Mouse (Mus musculus) layer of hippocampus, postnatal 14 days (tissue): Measurements from ENCODE around the gene Fgf10. TPM values are rescaled to one million over a fixed set of nuclear protein-coding genes. Genes with fewer than 3 reads are reported as not detected.

Experiments used
- DNase-seq, 2 experiments: peaks; one replicate each; pipeline ENCODE4 v3.0.0; 2021 to 2022; ENCODE audit warnings: low spot score in 2 of 2, mixed read lengths in 1 of 2
- total RNA-seq, 2 experiments: library from RNA; stranded (reverse); gene quantifications; 2 replicates each; pipeline ENCODE4 v1.2.3; 2021

The Fgf10 gene
- total RNA-seq, 2 experiments from 2014 or later, result 10.3 to 11.7 TPM

- no peak for DNase-seq
These were observed 46.7 kb downstream of the Fgf10 start for GRCm38 (mm10) chr13:118716265-118716664.

GRCm38 (mm10) chr13:118716726-118717125 is 47.1 kb downstream of the Fgf10 start:
- no peak for DNase-seq

GRCm38 (mm10) chr13:118718396-118718795 is 48.8 kb downstream of the Fgf10 start:
- DNase-seq, result no peak

- DNase-seq, result no peak
These were observed 52.1 kb downstream of the Fgf10 start for GRCm38 (mm10) chr13:118721668-118722067.

GRCm38 (mm10) chr13:118731850-118732552 is 62.4 kb downstream of the Fgf10 start:
- peak in 1 of 2 experiments; percentile 9 for DNase-seq

- DNase-seq, result no peak
These were observed 70.3 kb downstream of the Fgf10 start for GRCm38 (mm10) chr13:118739854-118740411.

GRCm38 (mm10) chr13:118742788-118743187 is 73.2 kb downstream of the Fgf10 start:
- DNase-seq, result no peak

- DNase-seq, result no peak
These were observed 75.2 kb downstream of the Fgf10 start for GRCm38 (mm10) chr13:118744806-118745205.

- no peak for DNase-seq
These were observed 76.8 kb downstream of the Fgf10 start for GRCm38 (mm10) chr13:118746427-118746826.

- no peak for DNase-seq
These were observed 84.4 kb downstream of the Fgf10 start for GRCm38 (mm10) chr13:118754024-118754423.

- DNase-seq, result no peak
These were observed 89.4 kb downstream of the Fgf10 start for GRCm38 (mm10) chr13:118759021-118759420.

GRCm38 (mm10) chr13:118762982-118763381 is 93.4 kb downstream of the Fgf10 start:
- DNase-seq, result no peak

- no peak for DNase-seq
These were observed 102.6 kb downstream of the Fgf10 start for GRCm38 (mm10) chr13:118772188-118772587.

- no peak for DNase-seq
These were observed 105.6 kb downstream of the Fgf10 start for GRCm38 (mm10) chr13:118775148-118775547.

GRCm38 (mm10) chr13:118779161-118779560 is 109.6 kb downstream of the Fgf10 start:
- DNase-seq, result no peak

- DNase-seq, result no peak
These were observed 122.2 kb downstream of the Fgf10 start for GRCm38 (mm10) chr13:118791753-118792152.

GRCm38 (mm10) chr13:118792198-118792597 is 122.6 kb downstream of the Fgf10 start:
- DNase-seq, result no peak

- no peak for DNase-seq
These were observed 130.6 kb downstream of the Fgf10 start for GRCm38 (mm10) chr13:118800176-118800575.

GRCm38 (mm10) chr13:118806662-118807061 is 137.1 kb downstream of the Fgf10 start:
- DNase-seq, result no peak

- no peak for DNase-seq
These were observed 150.2 kb downstream of the Fgf10 start for GRCm38 (mm10) chr13:118819785-118820184.

- DNase-seq, result no peak
These were observed 153.5 kb downstream of the Fgf10 start for GRCm38 (mm10) chr13:118823113-118823512.

GRCm38 (mm10) chr13:118825102-118825501 is 155.5 kb downstream of the Fgf10 start:
- DNase-seq, result no peak
